Mouse (Mus musculus) E14TG2a.4 (cell line): ENCODE measurements at regions not wholly inside any gene's neighbourhood (a gene's known extent, or its start where the extent isn't known, plus 50 kb on each side); places are given as distances from the start of the nearest gene placed in this dataset.

Source experiments
- CTCF ChIP-seq: conservative IDR thresholded peaks from 2 replicates; pipeline ENCODE4 v1.5.1; 2014; ENCODE audit warnings: low read length
- NANOG ChIP-seq: IDR thresholded peaks from 2 replicates; pipeline ENCODE4 v1.6.1; 2014; ENCODE audit warnings: borderline replicate concordance, low read length, mixed read lengths

- TF ChIP-seq CTCF (peak; percentile 28), NANOG (no peak)
Observed at GRCm38 (mm10) chr6:24373161-24373560, 141.7 kb downstream of the Iqub start.
